Mouse (Mus musculus) testis, adult 2 months (tissue): ENCODE measurements around the gene Nfib.

Experiments
- CTCF ChIP-seq: fragments of 200-500 bp; IDR thresholded peaks from 2 replicates; pipeline ENCODE4 v1.5.1; 2012; ENCODE audit warnings: low read depth, mild to moderate bottlenecking, inconsistent platforms, low read length, moderate library complexity; ENCODE audit not compliant: control insufficient read depth, insufficient read depth, insufficient replicate concordance
- POLR2A ChIP-seq: fragments of 200-500 bp; IDR thresholded peaks from 2 replicates; pipeline ENCODE4 v1.6.1; 2012; ENCODE audit warnings: low read depth, mild to moderate bottlenecking, inconsistent platforms, low read length, moderate library complexity; ENCODE audit not compliant: control insufficient read depth

DNA sequence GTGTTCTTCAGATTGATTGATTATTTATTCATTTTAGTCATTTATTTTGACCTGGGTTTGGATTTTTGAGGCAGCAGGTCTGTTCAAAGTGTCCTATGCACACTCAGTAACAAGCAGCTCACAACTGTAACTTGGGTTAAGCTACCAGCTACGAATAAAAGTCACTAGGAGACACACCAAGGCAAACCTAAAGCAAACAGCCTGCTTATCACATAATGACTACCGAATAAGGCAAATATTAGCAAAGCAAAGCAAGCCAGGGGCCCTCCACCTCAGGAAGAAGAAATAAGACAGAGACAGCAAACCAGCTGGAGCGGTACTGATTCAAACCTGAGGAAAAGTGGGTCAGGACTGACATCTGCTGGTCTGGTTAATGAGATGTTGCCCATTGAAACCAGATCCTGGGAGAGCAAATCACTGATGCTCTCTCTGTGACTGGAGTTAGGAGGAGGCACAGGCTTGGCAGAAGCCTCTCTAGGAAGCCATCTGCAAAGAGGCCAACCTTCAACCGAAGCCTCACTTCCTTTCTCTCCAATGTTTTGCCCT is 116.1 kb downstream of the Nfib start:
- TF ChIP-seq POLR2A = no peak
- no peak for TF ChIP-seq CTCF
